Mouse (Mus musculus) liver, embryonic 13.5 days (tissue): ENCODE measurements around the gene Ccdc106. TPM values are rescaled to one million over a fixed set of nuclear protein-coding genes. Genes with fewer than 3 reads are reported as not detected.
A peak's percentile ranks its signal among the peaks of the same experiment; 100 is the strongest.

Source experiments
- ATAC-seq: fragments of 200-750 bp; cut with Nextera tagmentation; 2 replicates; pipeline ENCODE4 v1.8.0; 2017; ENCODE audit warnings: low read depth, mild to moderate bottlenecking, moderate number of reproducible peaks, moderate library complexity
- DNase-seq: peaks from one replicate; pipeline ENCODE4 v3.0.0; 2022
- H3K27ac ChIP-seq: fragments of 300-500 bp; sonication (generic); 2 replicates; pipeline ENCODE4 v1.5.1; 2015; ENCODE audit warnings: moderate library complexity, mild to moderate bottlenecking, inconsistent platforms
- H3K27me3 ChIP-seq: fragments of 300-500 bp; sonication (generic); 2 replicates; pipeline ENCODE4 v1.6.1; 2015; ENCODE audit warnings: mild to moderate bottlenecking, inconsistent platforms
- H3K36me3 ChIP-seq: fragments of 300-500 bp; sonication (generic); 2 replicates; pipeline ENCODE4 v1.6.1; 2015; ENCODE audit warnings: mild to moderate bottlenecking, inconsistent platforms
- H3K4me1 ChIP-seq: fragments of 300-500 bp; sonication (generic); replicated peaks from 2 replicates; pipeline ENCODE4 v1.6.1; 2015; ENCODE audit warnings: inconsistent platforms
- H3K4me2 ChIP-seq: fragments of 300-500 bp; sonication (generic); 2 replicates; pipeline ENCODE4 v1.6.1; 2015; ENCODE audit warnings: inconsistent platforms, mild to moderate bottlenecking, moderate library complexity
- H3K4me3 ChIP-seq: fragments of 300-500 bp; sonication (generic); replicated peaks from 2 replicates; pipeline ENCODE4 v1.5.1; 2015; ENCODE audit warnings: mild to moderate bottlenecking, inconsistent platforms
- H3K9ac ChIP-seq: fragments of 300-500 bp; sonication (generic); 2 replicates; pipeline ENCODE4 v1.6.1; 2015; ENCODE audit warnings: mild to moderate bottlenecking, inconsistent platforms
- H3K9me3 ChIP-seq: fragments of 300-500 bp; sonication (generic); replicated peaks from 2 replicates; pipeline ENCODE4 v1.6.1; 2016; ENCODE audit warnings: inconsistent platforms
- WGBS: fragments of 180-500 bp; shearing (Covaris S2); methylation state at CpG from one replicate; pipeline ENCODE4 v1.1.7; 2015; ENCODE audit not compliant: insufficient replicate concordance; 5-methylcytosine and 5-hydroxymethylcytosine counted together
- polyA plus RNA-seq: library from polyadenylated mRNA; unstranded; fragments of >200 nt; fragmentation: Nextera tagmentation; extraction: Ambion mirVana; gene quantifications from 2 replicates; pipeline ENCODE4 v1.2.1, GENCODE M21; 2015

Ccdc106 gene
- polyA plus RNA-seq, 1 experiment from 2014 or later, result 0.84 TPM

GRCm38 (mm10) chr7:5053456-5054179, 33.3 kb downstream of the Ccdc106 start:
- peak overlapping the region; percentile 63 for H3K4me3 ChIP-seq
- no peak overlapping the region for H3K27ac ChIP-seq
- H3K4me1 ChIP-seq, result peaks cover 32% of the 10 kb centered on the region
- peaks cover 100% of the 10 kb centered on the region for H3K27me3 ChIP-seq
- H3K9ac ChIP-seq, result no peak overlapping the region; the same call in 1 of the 2 replicates
- DNase-seq (no peak), ATAC-seq (no peak)
- no peaks in the 10 kb centered on the region for H3K9me3 ChIP-seq
- WGBS, result 12% methylated on average over 32 of the region's 32 CpGs
- H3K4me2 ChIP-seq, result peak overlapping the region; percentile 71
- H3K36me3 ChIP-seq, result no peaks in the 10 kb centered on the region

DNA sequence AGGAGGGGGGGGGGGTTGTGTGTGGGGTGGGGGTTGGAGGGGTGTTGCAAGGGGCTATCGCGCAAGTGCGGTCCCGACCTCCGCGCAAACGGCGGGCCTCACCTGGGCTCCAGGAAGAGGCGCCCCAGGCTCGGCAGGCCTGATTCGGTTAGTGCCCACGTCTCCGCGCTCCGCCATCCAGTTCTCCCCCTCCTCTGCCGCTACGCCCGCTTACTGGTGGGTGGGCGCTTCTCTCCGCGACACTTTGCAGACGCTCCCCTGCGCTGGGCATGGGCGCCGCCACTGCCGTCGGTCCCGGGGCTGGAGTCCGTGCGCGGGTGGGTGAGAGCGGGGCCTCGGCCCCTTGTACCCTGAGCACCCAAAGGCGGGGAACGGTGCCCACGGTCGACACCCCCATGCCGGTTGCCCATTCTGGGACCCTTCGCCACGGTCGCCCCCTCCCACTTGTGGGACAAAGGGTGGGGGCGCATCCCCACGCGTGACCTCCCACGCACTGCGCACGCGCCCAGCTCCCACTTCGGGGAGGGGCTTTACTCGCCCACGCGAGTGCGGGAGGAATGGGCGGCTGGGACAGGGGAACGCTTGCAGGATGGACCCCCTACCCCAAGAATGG, 36.4 kb downstream of the Ccdc106 start:
- ATAC-seq (no peak), DNase-seq (no peak)
- Histone ChIP-seq H3K4me1 (peaks cover 44% of the 10 kb centered on the region), H3K9me3 (no peaks in the 10 kb centered on the region), H3K4me2 (peak overlapping the region; percentile 55), H3K9ac (no peak overlapping the region), H3K4me3 (peak overlapping the region; percentile 40), H3K36me3 (no peaks in the 10 kb centered on the region), H3K27me3 (peaks cover 78% of the 10 kb centered on the region), H3K27ac (no peak overlapping the region)
- WGBS, result 5% methylated on average over 49 of the region's 55 CpGs

- 31% methylated on average over 8 of the region's 8 CpGs for WGBS
- ATAC-seq, result no peak
Measured at GRCm38 (mm10) chr7:5057381-5057780, 37.0 kb downstream of the Ccdc106 start.

GRCm38 (mm10) chr7:5057804-5058203, 37.5 kb downstream of the Ccdc106 start:
- no peak overlapping the region for H3K4me2 ChIP-seq
- no peak overlapping the region for H3K27ac ChIP-seq
- H3K36me3 ChIP-seq, result no peaks in the 10 kb centered on the region
- no peaks in the 10 kb centered on the region for H3K9me3 ChIP-seq
- no peak overlapping the region for H3K4me3 ChIP-seq
- DNase-seq, result no peak
- 23% methylated on average over 11 of the region's 11 CpGs for WGBS
- no peak for ATAC-seq
- peaks cover 34% of the 10 kb centered on the region for H3K4me1 ChIP-seq
- no peak overlapping the region for H3K9ac ChIP-seq
- H3K27me3 ChIP-seq, result peaks cover 67% of the 10 kb centered on the region

More at GRCm38 (mm10) chr7:5057381-5057780, 37.0 kb downstream of the Ccdc106 start:
- H3K27ac ChIP-seq, result no peak overlapping the region
- H3K4me1 ChIP-seq, result peaks cover 37% of the 10 kb centered on the region
- no peak overlapping the region for H3K9ac ChIP-seq
- no peaks in the 10 kb centered on the region for H3K36me3 ChIP-seq
- no peak for DNase-seq
- H3K4me3 ChIP-seq, result no peak overlapping the region; the same call in 1 of the 2 replicates
- peak overlapping the region; percentile 55 for H3K4me2 ChIP-seq
- no peaks in the 10 kb centered on the region for H3K9me3 ChIP-seq
- H3K27me3 ChIP-seq, result peaks cover 72% of the 10 kb centered on the region

DNA sequence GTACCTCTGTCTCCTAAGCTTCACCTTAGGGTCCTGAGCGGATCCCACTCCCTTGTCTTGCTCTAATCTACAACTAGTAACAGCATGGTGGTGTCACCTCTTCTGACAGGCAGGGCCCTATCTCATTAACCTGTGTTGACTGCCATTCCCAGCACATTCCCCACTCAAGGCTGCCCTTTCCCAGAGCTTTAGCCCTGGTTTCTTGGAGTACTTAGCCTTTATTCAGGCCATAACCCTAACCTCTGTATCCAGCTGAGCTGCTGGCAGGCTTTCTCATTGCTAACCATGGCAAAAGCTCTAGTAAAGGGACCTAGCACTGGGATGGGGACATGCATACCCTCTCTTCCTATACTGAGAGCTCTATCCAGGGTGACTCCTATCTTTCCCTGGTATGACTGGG, 38.3 kb downstream of the Ccdc106 start:
- H3K4me2 ChIP-seq, result no peak overlapping the region
- H3K36me3 ChIP-seq, result no peaks in the 10 kb centered on the region; the same call in 1 of the 2 replicates
- no peak overlapping the region for H3K4me3 ChIP-seq
- H3K27ac ChIP-seq, result no peak overlapping the region
- DNase-seq, result no peak
- ATAC-seq, result no peak
- no peaks in the 10 kb centered on the region for H3K9me3 ChIP-seq
- H3K9ac ChIP-seq, result no peak overlapping the region
- H3K4me1 ChIP-seq, result peaks cover 33% of the 10 kb centered on the region
- peaks cover 59% of the 10 kb centered on the region for H3K27me3 ChIP-seq
- 77% methylated on average over 1 of the region's 1 CpGs for WGBS

GRCm38 (mm10) chr7:5059421-5059820, 39.1 kb downstream of the Ccdc106 start:
- no peak for DNase-seq
- H3K27me3 ChIP-seq, result peaks cover 51% of the 10 kb centered on the region
- 81% methylated on average over 12 of the region's 12 CpGs for WGBS
- peaks cover 4% of the 10 kb centered on the region; the same call in 1 of the 2 replicates for H3K36me3 ChIP-seq
- no peak overlapping the region for H3K4me3 ChIP-seq
- no peak overlapping the region for H3K27ac ChIP-seq
- peaks cover 35% of the 10 kb centered on the region for H3K4me1 ChIP-seq
- no peaks in the 10 kb centered on the region for H3K9me3 ChIP-seq
- H3K9ac ChIP-seq, result peak overlapping the region; percentile 92; the same call in 1 of the 2 replicates
- no peak for ATAC-seq
- peak overlapping the region; percentile 98 for H3K4me2 ChIP-seq

GRCm38 (mm10) chr7:5060239-5060731, 39.9 kb downstream of the Ccdc106 start:
- Histone ChIP-seq H3K9me3 (no peaks in the 10 kb centered on the region), H3K4me1 (peaks cover 42% of the 10 kb centered on the region), H3K4me3 (peak overlapping the region; percentile 82), H3K36me3 (peaks cover 5% of the 10 kb centered on the region; the same call in 1 of the 2 replicates), H3K9ac (peak overlapping the region; percentile 92), H3K27ac (peak overlapping the region; percentile 99), H3K27me3 (peaks cover 42% of the 10 kb centered on the region), H3K4me2 (peak overlapping the region; percentile 98)
- ATAC-seq, result no peak
- DNase-seq, result peak; percentile 76
- 3% methylated on average over 27 of the region's 27 CpGs for WGBS

DNA sequence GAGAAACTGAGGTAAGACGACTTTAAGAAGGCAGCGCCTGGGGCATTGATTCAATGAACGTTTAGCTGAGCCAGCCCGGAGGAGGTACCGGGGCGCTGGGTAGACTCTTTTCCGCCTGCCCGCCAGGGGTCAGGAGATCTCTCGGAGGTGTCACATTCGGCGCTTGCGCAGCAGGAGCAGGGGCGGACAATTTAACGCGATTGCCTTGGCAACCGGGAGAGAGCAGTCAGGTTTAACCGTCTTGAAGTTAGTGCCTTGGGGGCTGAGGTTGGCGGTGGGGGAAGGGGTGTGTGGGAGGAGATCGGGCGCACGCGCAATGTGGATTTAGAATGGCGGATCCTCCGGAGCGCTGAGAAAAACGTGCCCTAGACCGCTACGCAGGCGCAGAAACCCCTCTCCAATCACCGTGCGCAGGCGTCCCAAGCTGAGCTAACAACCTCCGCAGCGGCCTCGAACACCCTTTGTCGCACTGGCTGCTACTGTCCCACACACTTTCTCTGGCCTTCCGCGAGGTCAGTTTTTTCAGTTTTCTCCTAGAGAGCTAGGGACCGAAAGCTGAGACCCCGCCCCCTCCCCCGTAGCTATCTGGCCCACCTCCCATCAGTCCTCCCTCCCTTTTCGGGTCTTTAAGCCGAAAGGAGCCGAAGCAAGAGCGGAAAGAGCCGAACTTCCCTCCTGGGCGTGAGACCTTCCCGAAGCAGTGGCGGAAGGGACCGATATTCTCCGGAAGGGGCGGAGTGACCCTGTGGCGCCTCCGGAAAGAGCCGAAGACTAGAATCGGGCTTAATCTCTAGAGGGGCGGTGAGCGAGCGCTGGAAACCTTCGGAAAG, 40.8 kb downstream of the Ccdc106 start:
- H3K4me1 ChIP-seq, result peaks cover 50% of the 10 kb centered on the region
- DNase-seq (peak; percentile 94), ATAC-seq (peak; percentile 83)
- peak overlapping the region; percentile 98 for H3K4me2 ChIP-seq
- peak overlapping the region; percentile 92 for H3K9ac ChIP-seq
- peaks cover 14% of the 10 kb centered on the region for H3K36me3 ChIP-seq
- peaks cover 34% of the 10 kb centered on the region for H3K27me3 ChIP-seq
- WGBS, result under 1% methylated on average over 60 of the region's 60 CpGs
- H3K9me3 ChIP-seq, result no peaks in the 10 kb centered on the region
- peak overlapping the region; percentile 99 for H3K27ac ChIP-seq
- peak overlapping the region; percentile 82 for H3K4me3 ChIP-seq

GRCm38 (mm10) chr7:5061774-5062359, 41.5 kb downstream of the Ccdc106 start, which contains the start of gene U2af2:
Gene U2af2, plus strand, starts transcription at chr7:5062143.
- peak within 1 kb of the TSS; percentile 92 for H3K9ac ChIP-seq
- peaks cover 56% of the 10 kb centered on the region for H3K4me1 ChIP-seq
- peaks cover 21% of the 10 kb centered on the region for H3K36me3 ChIP-seq
- peak; percentile 88 for DNase-seq
- WGBS, result under 1% methylated on average over 65 of the region's 65 CpGs
- peak within 1 kb of the TSS; percentile 82 for H3K4me3 ChIP-seq
- H3K27me3 ChIP-seq, result peaks cover 27% of the 10 kb centered on the region
- ATAC-seq, result peak; percentile 78
- H3K27ac ChIP-seq, result peak within 1 kb of the TSS; percentile 99
- no peaks in the 10 kb centered on the region for H3K9me3 ChIP-seq
- H3K4me2 ChIP-seq, result peak within 1 kb of the TSS; percentile 98

- WGBS, result under 1% methylated on average over 51 of the region's 51 CpGs
- ATAC-seq, result peak; percentile 63
- Histone ChIP-seq H3K4me3 (peak overlapping the region; percentile 82), H3K36me3 (peaks cover 27% of the 10 kb centered on the region), H3K27ac (peak overlapping the region; percentile 99), H3K27me3 (peaks cover 21% of the 10 kb centered on the region), H3K9ac (peak overlapping the region; percentile 92), H3K9me3 (no peaks in the 10 kb centered on the region), H3K4me2 (peak overlapping the region; percentile 98), H3K4me1 (peaks cover 59% of the 10 kb centered on the region)
- no peak for DNase-seq
Measured at GRCm38 (mm10) chr7:5062360-5063001, 42.1 kb downstream of the Ccdc106 start.
